In genomic region chr19:34947206-34947605, GRCm38 (mm10) we compare ENCODE assay signal across 27 mouse cellular contexts. TPM values are rescaled to one million over a fixed set of nuclear protein-coding genes. Genes with fewer than 3 reads are reported as not detected.
"Had no signal": no experiment of that assay in that cellular context is flagged by ENCODE, and none has a peak within 500 bp of the region (broad histone marks: within the 10 kb centered on the region; RNA-seq: fewer than 3 reads in every experiment).

No protein-coding gene starts in this region.

- DNase-seq: gastrocnemius, adult 2 months; gastrocnemius, postnatal 10 days; gastrocnemius, postnatal 25 days; heart, adult 18-20 months; heart, postnatal 10 days; heart, postnatal 4 days; kidney, adult 18-20 months; kidney, postnatal 25 days; kidney, postnatal 4 days; left cerebral cortex, postnatal 4 days had no signal

- H3K9ac ChIP-seq: heart, embryonic 12.5 days; hindbrain, embryonic 12.5 days; hindbrain, embryonic 14.5 days; intestine, embryonic 15.5 days; limb, embryonic 13.5 days; limb, embryonic 15.5 days; liver, embryonic 12.5 days; liver, embryonic 14.5 days had no signal

- H3K9me3 ChIP-seq: heart, embryonic 10.5 days; heart, embryonic 12.5 days; hindbrain, embryonic 10.5 days; hindbrain, embryonic 12.5 days; intestine, embryonic 15.5 days; limb, embryonic 13.5 days; limb, embryonic 15.5 days; liver, embryonic 12.5 days had no signal

- H3K27me3 ChIP-seq: heart, embryonic 12.5 days; hindbrain, embryonic 12.5 days; intestine, embryonic 15.5 days; limb, embryonic 13.5 days; limb, embryonic 15.5 days; liver, embryonic 12.5 days had no signal

- ATAC-seq: hindbrain, embryonic 16.5 days; inflammation-experienced regulatory T-cells, adult 6 months; intestine, embryonic 15.5 days; intestine, postnatal 0 days; liver, embryonic 12.5 days had no signal

- H3K27ac ChIP-seq: gastrocnemius, adult 2 months; heart, embryonic 10.5 days; hindbrain, embryonic 10.5 days; hindbrain, embryonic 12.5 days; hindbrain, embryonic 14.5 days; intestine, embryonic 15.5 days; kidney, postnatal 0 days; layer of hippocampus, adult 2 months; left cerebral cortex, adult 2 months; limb, embryonic 13.5 days; limb, embryonic 15.5 days; liver, embryonic 12.5 days; liver, embryonic 14.5 days had no signal

- H3K4me2 ChIP-seq: heart, embryonic 12.5 days; hindbrain, embryonic 12.5 days; hindbrain, embryonic 14.5 days; intestine, embryonic 15.5 days; limb, embryonic 13.5 days; limb, embryonic 15.5 days; liver, embryonic 12.5 days had no signal

- H3K4me1 ChIP-seq: heart, embryonic 10.5 days; heart, embryonic 12.5 days; hindbrain, embryonic 10.5 days; hindbrain, embryonic 12.5 days; intestine, embryonic 15.5 days; limb, embryonic 13.5 days; limb, embryonic 15.5 days; liver, embryonic 12.5 days had no signal

- H3K4me3 ChIP-seq: gastrocnemius, adult 2 months; heart, embryonic 10.5 days; heart, embryonic 12.5 days; hindbrain, embryonic 10.5 days; hindbrain, embryonic 12.5 days; intestine, embryonic 15.5 days; layer of hippocampus, adult 2 months; left cerebral cortex, adult 2 months; limb, embryonic 13.5 days; limb, embryonic 15.5 days; liver, embryonic 12.5 days had no signal

RNA-seq across cellular contexts. Expression of gene Kif20b, which starts 25.0 kb away (rescaled TPM):
- polyA plus RNA-seq: liver, adult 2 months had no signal
